Mouse (Mus musculus): Measurements from ENCODE around the gene Paics. TPM values are rescaled to one million over a fixed set of nuclear protein-coding genes. Genes with fewer than 3 reads are reported as not detected.
"Not testable (repeated sequence)": the region's sequence is repeated elsewhere in the genome, so short reads cannot be mapped to it uniquely, and the experiment has no call there.

The Paics gene
- total RNA-seq, 2 experiments from 2014 or later: 88.6 to 96.3 TPM

GRCm38 (mm10) chr5:76950343-76951105 is 583 bp upstream of the Paics start:
- DNase-seq (ENCODE audit: extremely low spot score in 1 of 2, low spot score in 1 of 2): no peak

- no peak for DNase-seq (ENCODE audit: extremely low spot score in 1 of 2, low spot score in 1 of 2)
Measured at GRCm38 (mm10) chr5:76952112-76953040, 1.3 kb downstream of the Paics start.

DNA sequence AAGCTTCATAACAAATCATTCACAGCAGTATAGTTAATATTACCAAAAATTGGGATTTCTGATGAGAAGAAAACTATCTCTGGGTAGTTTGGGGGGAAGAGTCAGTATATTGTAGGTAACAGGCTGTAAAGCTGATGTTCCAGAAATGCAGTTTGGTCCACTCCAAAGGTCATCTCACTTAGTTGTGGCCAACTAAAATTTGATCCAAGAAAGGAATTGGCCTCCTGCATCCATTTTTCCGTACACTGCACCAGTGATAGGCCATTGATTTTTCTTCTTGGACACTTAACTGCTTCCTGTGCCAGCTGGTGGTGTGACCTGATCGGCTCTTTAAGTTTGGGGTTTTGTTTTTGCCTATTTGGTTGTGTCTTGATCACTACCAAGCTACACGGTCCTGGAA is 2.7 kb downstream of the Paics start:
- DNase-seq (ENCODE audit: extremely low spot score in 1 of 2, low spot score in 1 of 2): no peak

- DNase-seq (ENCODE audit: extremely low spot score in 1 of 2, low spot score in 1 of 2): no peak
Measured at GRCm38 (mm10) chr5:76954271-76954900, 3.3 kb downstream of the Paics start.

DNA sequence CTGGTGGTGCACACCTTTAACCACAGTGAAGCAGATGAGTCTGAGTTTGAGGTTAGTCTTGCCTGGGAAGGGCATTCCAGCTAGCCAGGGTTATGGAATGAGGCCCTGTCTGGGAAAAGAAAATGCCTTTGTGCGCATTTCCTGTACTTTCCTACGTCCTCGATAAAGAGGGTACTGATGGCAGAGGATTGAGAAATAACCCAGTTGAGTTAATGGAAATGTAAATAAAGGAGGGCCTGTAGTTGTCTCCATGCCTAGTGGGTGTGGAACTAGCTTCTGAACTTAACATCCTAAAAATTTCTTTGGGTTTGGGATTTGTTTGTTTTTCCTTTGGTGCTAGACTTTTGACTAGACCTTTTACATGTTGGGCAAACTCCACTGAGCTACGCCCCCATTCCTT is 4.4 kb downstream of the Paics start:
- DNase-seq (ENCODE audit: extremely low spot score in 1 of 2, low spot score in 1 of 2): no peak

- no peak for DNase-seq (ENCODE audit: extremely low spot score in 1 of 2, low spot score in 1 of 2)
Measured at GRCm38 (mm10) chr5:76957954-76958353, 6.8 kb downstream of the Paics start.

DNA sequence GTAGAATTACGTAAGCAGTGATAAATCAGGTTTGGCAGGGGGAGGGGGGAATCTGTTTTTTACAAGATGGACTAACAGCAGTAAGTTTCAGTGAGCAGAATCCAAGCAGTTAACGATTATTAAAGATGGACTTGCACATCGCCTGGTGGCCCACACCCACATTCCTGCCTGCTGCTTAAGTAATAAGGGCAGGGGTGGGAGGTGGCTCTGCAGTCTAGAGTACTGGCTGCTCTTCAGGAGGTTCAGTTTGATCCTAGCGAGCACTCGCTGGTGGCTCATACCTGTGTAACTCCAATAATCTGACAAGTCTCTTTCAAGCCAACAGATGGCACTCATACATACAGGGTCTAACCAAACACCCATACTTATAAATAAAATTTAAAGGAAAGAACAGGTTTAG is 8.5 kb downstream of the Paics start:
- DNase-seq (ENCODE audit: extremely low spot score in 1 of 2, low spot score in 1 of 2): no peak

DNA sequence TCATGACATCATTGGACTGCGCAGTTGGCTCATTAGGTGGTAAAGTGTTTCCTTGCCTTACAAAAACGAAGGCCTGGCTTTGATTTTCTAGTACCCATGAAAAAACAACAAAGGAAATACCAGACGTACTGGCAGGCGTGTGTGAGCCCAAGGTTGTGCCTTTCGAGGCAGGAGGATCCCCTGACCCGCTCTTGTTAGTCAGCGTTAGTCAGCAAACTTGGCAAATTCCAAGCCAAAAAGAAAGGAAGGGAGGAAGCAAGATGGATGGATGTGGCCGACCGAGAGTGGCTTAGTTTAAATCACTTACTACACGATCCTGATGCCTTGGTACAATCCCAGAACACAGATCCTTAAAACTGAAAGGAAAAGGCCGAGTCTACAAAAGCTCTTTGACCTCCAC is 11.4 kb downstream of the Paics start:
- DNase-seq (ENCODE audit: extremely low spot score in 1 of 2, low spot score in 1 of 2): no peak

GRCm38 (mm10) chr5:76964651-76965050 is 13.5 kb downstream of the Paics start:
- no peak for DNase-seq (ENCODE audit: extremely low spot score in 1 of 2, low spot score in 1 of 2)

DNA sequence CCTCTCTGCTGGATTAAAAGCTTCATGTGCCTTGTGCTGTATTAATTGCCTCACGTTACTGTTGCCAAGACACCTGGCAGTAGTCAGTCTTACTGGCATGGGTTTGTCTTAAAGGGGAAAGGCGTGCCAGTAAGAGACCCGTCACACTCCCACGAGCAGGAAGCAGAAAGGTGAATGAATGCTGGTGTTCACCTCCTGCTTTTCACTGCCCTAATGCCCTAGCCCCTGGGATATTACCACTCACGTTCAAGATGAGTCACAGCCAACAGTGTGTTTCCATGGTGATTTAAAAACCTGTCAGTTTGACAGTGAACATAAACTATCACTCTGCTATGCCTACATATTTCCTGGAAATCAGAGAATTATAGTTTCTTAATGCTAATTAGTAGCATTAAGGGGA is 18.1 kb downstream of the Paics start:
- DNase-seq (ENCODE audit: extremely low spot score in 1 of 2, low spot score in 1 of 2): no peak

GRCm38 (mm10) chr5:76971115-76971514 is 20.0 kb downstream of the Paics start:
- not testable (repeated sequence) for DNase-seq (ENCODE audit: extremely low spot score in 1 of 2, low spot score in 1 of 2)

- no peak for DNase-seq (ENCODE audit: extremely low spot score in 1 of 2, low spot score in 1 of 2)
Measured at GRCm38 (mm10) chr5:76973488-76973887, 22.4 kb downstream of the Paics start.

- no peak for DNase-seq (ENCODE audit: extremely low spot score in 1 of 2, low spot score in 1 of 2)
Measured at GRCm38 (mm10) chr5:76974207-76974553, 23.1 kb downstream of the Paics start.

DNA sequence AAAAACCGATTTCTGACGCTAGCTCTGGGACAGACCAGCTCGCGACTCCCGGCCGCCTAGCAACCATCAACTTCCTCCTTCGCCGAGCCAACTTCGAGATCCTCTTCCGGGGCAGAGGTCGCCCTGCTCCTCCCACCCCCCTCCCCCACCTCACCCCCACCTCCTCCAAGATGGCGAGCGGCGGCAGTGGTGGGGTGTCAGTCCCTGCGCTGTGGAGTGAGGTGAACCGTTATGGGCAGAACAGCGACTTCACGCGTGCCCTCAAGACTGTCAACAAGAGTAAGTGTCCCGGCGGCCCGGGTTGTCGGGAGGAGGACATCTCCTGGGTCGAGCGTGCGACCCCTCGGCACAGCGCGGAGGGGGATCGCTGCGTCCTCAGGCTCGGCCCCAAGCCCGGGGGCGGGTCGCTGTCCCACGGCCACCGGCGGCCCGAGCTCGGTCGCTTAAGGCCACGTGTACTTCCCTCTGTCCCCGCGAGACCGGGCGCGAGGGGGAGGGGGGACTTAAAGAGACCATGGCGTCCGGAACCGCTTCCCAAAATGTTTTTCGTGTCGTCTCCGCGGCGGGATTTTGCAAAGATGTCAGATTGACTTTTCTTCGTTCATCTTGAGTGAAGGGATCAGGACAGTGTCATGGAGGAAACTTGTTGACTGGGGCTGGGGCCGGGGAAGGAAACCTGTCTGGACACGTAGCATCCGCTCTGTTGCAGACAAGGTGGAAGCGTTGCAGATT is 23.6 kb downstream of the Paics start, which contains the start of gene Srp72:
Srp72 (plus strand) TSS at position 130 of the 732 bp plus-strand sequence.
- peak; percentile 66 to 86 for DNase-seq (ENCODE audit: extremely low spot score in 1 of 2, low spot score in 1 of 2)

GRCm38 (mm10) chr5:76975736-76976135 is 24.6 kb downstream of the Paics start:
- no peak for DNase-seq (ENCODE audit: extremely low spot score in 1 of 2, low spot score in 1 of 2)

GRCm38 (mm10) chr5:76984015-76984414 is 32.9 kb downstream of the Paics start:
- DNase-seq (ENCODE audit: extremely low spot score in 1 of 2, low spot score in 1 of 2): no peak

GRCm38 (mm10) chr5:76990789-76991188 is 39.7 kb downstream of the Paics start:
- DNase-seq (ENCODE audit: extremely low spot score in 1 of 2, low spot score in 1 of 2): no peak

DNA sequence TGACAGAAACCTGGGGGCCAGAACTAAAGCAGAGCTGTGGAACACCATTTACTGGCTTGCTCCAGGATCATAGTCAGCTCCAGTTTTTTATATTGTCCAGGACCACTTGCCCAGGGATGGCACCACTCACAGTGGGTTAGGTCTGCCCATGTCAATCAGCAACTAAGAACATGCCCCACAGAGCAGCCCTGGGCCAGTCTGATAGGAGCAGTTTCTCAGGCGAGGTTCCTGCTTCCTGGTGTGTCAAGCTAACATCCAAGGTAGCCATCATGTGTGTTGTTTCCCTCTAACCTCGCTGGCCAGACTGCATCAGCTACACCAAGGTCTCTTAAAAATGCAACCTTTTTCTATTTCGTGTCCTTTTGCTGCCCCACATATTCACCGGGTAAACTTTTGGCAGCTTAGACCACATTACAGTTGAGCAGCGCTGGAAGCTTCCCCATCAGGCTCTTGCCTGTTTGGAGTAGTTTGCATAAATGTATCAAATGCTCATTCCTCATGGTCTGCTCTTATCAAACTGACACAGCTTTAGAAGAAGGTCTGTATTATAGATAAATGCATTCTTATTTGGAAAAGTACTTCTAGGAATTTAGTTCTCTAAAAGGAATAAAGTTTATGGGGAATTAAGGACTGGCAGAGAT is 42.2 kb downstream of the Paics start:
- no peak for DNase-seq (ENCODE audit: extremely low spot score in 1 of 2, low spot score in 1 of 2)

DNA sequence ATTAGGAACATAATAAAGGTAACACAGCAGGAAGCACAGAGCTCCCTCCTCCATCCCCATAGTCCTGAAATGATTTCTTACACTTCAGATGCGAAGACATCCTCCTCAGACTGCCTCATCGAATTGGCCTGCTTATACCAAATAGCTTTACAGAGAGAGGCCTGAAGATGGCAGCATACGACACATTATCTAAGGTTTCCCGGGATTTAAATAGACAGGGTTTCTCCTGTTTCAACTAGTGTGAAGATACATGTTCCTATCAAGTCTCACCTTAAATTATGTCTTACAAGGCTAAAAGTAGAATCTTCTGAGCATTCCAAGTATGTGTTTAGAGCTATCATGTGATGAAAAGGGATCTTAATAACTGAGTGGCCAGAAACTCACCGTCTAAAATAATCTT is 47.3 kb downstream of the Paics start:
- no peak for DNase-seq (ENCODE audit: extremely low spot score in 1 of 2, low spot score in 1 of 2)

GRCm38 (mm10) chr5:77001192-77001591 is 50.1 kb downstream of the Paics start:
- no peak for DNase-seq (ENCODE audit: extremely low spot score in 1 of 2, low spot score in 1 of 2)

Data from layer of hippocampus, postnatal 25 days (tissue).